Mouse (Mus musculus) heart, adult 2 months (tissue): ENCODE measurements around the gene Rps6ka2.

ENCODE experiments used
- CTCF ChIP-seq: fragments of 200-600 bp; IDR thresholded peaks from 2 replicates; pipeline ENCODE4 v1.8.1; 2022; ENCODE audit warnings: antibody characterized with exemption, mild to moderate bottlenecking, moderate library complexity
- EP300 ChIP-seq: fragments of 200-500 bp; IDR thresholded peaks from 2 replicates; pipeline ENCODE4 v1.6.1; 2011; ENCODE audit warnings: low read depth, low read length, control low read depth; ENCODE audit not compliant: insufficient read depth
- POLR2A ChIP-seq: fragments of 200-500 bp; IDR thresholded peaks from 2 replicates; pipeline ENCODE4 v1.6.1; 2011; ENCODE audit warnings: mild to moderate bottlenecking, low read depth, low read length, control low read depth; ENCODE audit not compliant: insufficient read depth

- TF ChIP-seq CTCF (no peak), EP300 (no peak), POLR2A (no peak)
These were observed 51.4 kb downstream of the Rps6ka2 start for GRCm38 (mm10) chr17:7221310-7221709.
